Mouse (Mus musculus) lung, embryonic 15.5 days (tissue): ENCODE data around the gene Mboat7. TPM values are rescaled to one million over a fixed set of nuclear protein-coding genes. Genes with fewer than 3 reads are reported as not detected.
A peak's percentile ranks its signal among the peaks of the same experiment; 100 is the strongest.

ENCODE experiments used
- ATAC-seq: fragments of 200-750 bp; cut with Nextera tagmentation; 2 replicates; pipeline ENCODE4 v1.8.0; 2017; ENCODE audit warnings: moderate number of reproducible peaks, borderline replicate concordance; ENCODE audit not compliant: low FRiP score, low TSS enrichment; ENCODE audit errors: extremely low read depth
- H3K27ac ChIP-seq: fragments of 300-500 bp; sonication (generic); 2 replicates; pipeline ENCODE4 v1.5.1; 2015; ENCODE audit warnings: moderate library complexity, mild to moderate bottlenecking, inconsistent platforms
- H3K27me3 ChIP-seq: fragments of 300-500 bp; sonication (generic); 2 replicates; pipeline ENCODE4 v1.6.1; 2015; ENCODE audit warnings: inconsistent platforms
- H3K36me3 ChIP-seq: fragments of 300-500 bp; sonication (generic); 2 replicates; pipeline ENCODE4 v1.6.1; 2015; ENCODE audit warnings: inconsistent platforms
- H3K4me1 ChIP-seq: fragments of 300-500 bp; sonication (generic); 2 replicates; pipeline ENCODE4 v1.6.1; 2015; ENCODE audit warnings: inconsistent platforms
- H3K4me2 ChIP-seq: fragments of 300-500 bp; sonication (generic); 2 replicates; pipeline ENCODE4 v1.6.1; 2015; ENCODE audit warnings: inconsistent platforms, mild to moderate bottlenecking, moderate library complexity
- H3K4me3 ChIP-seq: fragments of 300-500 bp; sonication (generic); 2 replicates; pipeline ENCODE4 v1.5.1; 2015; ENCODE audit warnings: mild to moderate bottlenecking, inconsistent platforms
- H3K9ac ChIP-seq: fragments of 300-500 bp; sonication (generic); 2 replicates; pipeline ENCODE4 v1.6.1; 2015; ENCODE audit warnings: inconsistent platforms
- H3K9me3 ChIP-seq: fragments of 300-500 bp; sonication (generic); 2 replicates; pipeline ENCODE4 v1.6.1; 2016; ENCODE audit warnings: inconsistent platforms
- WGBS: fragments of 180-500 bp; shearing (Covaris S2); methylation state at CpG from one replicate; pipeline ENCODE4 v1.1.7; 2015; 5-methylcytosine and 5-hydroxymethylcytosine counted together
- polyA plus RNA-seq: library from polyadenylated mRNA; unstranded; fragments of >200 nt; fragmentation: Nextera tagmentation; extraction: Ambion mirVana; gene quantifications from 2 replicates; pipeline ENCODE4 v1.2.1, GENCODE M21; 2015

Mboat7 gene
- polyA plus RNA-seq, 1 experiment from 2014 or later: 51.4 TPM

DNA sequence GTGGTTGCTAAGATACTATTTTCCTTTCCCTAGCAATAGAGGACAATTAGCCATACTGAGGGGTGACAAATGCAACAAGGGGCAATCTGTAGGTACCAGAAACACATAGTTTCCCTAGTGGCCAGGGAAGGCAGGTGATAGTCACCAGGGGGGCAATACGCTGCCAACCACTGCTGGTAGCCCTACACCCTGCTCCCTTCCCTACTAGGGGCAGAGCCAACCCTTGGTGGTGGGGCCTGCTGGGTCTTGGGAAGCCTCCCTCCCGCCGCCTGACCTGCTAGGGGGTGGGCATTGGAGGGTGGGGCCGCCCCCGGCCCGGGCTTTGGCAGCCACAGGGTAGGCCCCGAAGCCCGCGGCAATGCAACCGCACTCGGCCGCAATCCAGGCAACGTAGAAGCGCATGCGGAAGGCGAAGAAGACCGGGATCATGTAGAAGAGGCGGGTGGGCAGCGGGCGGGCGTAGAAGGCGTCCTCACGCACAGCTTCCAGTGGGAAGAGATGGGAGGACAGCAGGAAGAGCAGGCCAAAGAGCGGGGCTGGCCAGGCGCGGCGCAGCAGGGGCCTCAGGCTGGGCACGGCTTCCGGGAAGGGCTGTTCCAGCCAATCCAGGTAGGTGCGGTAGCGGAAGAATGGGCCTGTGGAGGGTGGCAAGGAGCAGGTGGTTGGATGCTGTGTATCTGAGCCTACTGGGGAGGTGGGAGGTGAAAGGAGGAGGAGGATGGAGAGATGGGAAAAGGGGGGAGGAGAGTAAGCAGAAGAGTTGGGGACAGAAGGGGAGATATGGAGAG, 7.7 kb downstream of the Mboat7 start:
- H3K27ac ChIP-seq: no peak overlapping the region
- no peak overlapping the region for H3K9ac ChIP-seq
- H3K4me1 ChIP-seq: no peaks in the 10 kb centered on the region
- H3K4me2 ChIP-seq: no peak overlapping the region
- H3K36me3 ChIP-seq: peaks cover 25% of the 10 kb centered on the region
- no peaks in the 10 kb centered on the region for H3K9me3 ChIP-seq
- WGBS: 80% methylated on average over 31 of the region's 31 CpGs
- no peak for ATAC-seq
- no peak overlapping the region for H3K4me3 ChIP-seq
- no peaks in the 10 kb centered on the region for H3K27me3 ChIP-seq

DNA sequence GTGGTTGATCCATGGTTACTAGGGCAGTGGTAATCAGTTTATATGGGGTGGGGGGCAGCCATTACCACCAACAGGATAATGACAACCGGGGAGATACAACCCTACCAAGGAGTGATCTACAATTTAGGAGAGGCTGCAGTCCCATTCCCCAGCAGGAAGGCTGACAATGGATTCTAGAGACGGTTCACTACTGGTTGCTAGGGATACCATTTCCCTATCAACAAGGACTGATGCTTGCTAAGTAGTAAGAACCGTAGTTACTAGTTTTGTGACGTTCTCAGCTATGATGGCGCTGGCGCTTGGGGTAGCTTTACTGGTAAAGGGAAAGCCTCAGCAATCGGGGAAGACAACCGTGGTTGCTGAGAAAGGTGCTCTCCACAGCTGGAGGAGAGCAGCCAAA, 8.6 kb downstream of the Mboat7 start:
- Histone ChIP-seq H3K27ac (no peak overlapping the region), H3K36me3 (peaks cover 28% of the 10 kb centered on the region), H3K27me3 (no peaks in the 10 kb centered on the region), H3K4me3 (no peak overlapping the region), H3K4me2 (no peak overlapping the region), H3K4me1 (no peaks in the 10 kb centered on the region), H3K9ac (no peak overlapping the region), H3K9me3 (no peaks in the 10 kb centered on the region)
- WGBS: 87% methylated on average over 8 of the region's 8 CpGs
- ATAC-seq: no peak

DNA sequence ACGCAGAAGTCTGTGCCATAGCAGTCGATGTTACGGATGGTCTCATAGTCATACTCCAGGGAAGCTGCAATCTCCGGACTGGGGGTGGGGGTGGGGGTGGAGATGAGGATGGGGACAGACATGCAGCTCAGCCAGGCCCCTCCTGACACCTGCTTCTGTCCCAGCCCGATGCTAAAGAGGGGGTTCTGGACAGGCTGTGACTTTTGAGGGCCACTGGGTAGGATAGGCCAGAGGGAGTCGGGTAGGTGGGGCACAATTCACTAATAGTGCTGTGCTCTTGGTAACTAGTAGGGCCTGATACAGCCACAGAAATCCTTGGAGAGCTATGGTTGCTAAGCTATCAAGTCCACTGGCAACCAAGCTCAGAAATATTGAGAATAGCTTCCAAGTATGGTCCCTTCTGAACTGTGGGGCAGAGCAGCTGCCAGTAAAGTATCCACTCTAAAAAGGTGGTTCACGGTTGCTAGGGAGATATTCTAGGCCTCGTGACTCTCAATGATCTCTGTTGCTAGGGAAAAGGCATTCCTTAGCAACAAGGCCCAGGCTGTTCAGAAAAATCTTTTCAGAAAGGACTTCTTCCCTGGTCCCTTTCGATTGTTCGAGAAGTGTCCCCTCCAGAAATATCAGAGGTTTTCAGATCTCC, 9.3 kb downstream of the Mboat7 start:
- no peaks in the 10 kb centered on the region for H3K4me1 ChIP-seq
- H3K27ac ChIP-seq: no peak overlapping the region
- H3K9me3 ChIP-seq: no peaks in the 10 kb centered on the region
- no peaks in the 10 kb centered on the region for H3K27me3 ChIP-seq
- no peak overlapping the region for H3K4me2 ChIP-seq
- 72% methylated on average over 10 of the region's 10 CpGs for WGBS
- H3K36me3 ChIP-seq: peaks cover 28% of the 10 kb centered on the region
- H3K9ac ChIP-seq: no peak overlapping the region
- no peak for ATAC-seq
- no peak overlapping the region for H3K4me3 ChIP-seq

DNA sequence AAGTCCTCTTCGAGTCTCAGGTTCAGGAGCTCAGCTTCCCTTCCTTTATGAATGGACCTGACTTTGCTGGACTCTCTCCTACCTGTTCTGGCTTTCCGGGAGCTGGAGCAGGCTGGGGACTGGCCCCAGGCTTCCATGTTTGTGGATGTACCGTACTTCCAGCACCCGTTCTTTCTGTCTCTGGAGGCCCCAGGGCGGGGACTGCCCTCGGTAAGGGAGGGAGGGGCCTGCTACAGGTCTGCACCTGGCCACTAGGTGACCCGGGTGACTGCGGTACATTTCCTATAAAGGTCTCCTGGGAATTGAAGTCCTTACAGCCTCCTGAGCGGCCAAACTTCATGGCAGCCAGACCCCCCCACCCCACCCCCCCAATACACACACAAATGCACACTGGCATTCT, 16.0 kb downstream of the Mboat7 start, which contains the start of gene Tmc4:
Gene Tmc4 (minus strand): TSS at position 212 of the 400 bp plus-strand sequence.
- Histone ChIP-seq H3K4me2 (peak within 1 kb of the TSS; percentile 43), H3K9ac (peak within 1 kb of the TSS; percentile 16; the same call in 1 of the 2 replicates), H3K4me3 (peak within 1 kb of the TSS; percentile 30), H3K27me3 (no peaks in the 10 kb centered on the region), H3K4me1 (no peaks in the 10 kb centered on the region), H3K36me3 (0 out of 2 replicates have a peak, but pooled peaks cover 3% of the 10 kb centered on the region), H3K27ac (no peak within 1 kb of the TSS), H3K9me3 (no peaks in the 10 kb centered on the region)
- ATAC-seq: peak; percentile 48; the same call in 1 of the 2 replicates
- WGBS: 39% methylated on average over 9 of the region's 9 CpGs

DNA sequence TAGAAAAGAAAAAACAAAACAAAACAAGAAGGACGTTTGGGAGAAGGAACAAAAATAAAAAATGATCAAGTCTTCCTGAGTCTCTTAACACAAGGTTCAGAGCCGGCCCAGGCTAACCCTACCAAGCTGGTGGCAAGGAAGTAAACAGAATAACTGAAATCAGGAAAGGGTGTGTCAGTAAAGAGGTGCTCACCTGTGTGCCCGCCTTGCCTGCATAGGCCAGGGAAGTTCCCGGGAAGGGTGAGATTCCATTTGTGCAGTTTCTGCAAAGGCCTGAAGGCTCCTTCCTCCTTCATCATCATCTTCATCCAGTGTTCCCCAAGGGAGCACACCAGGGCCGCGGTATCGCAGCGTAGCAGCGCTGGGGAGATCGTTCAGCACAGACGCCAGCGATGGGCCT, 17.0 kb downstream of the Mboat7 start:
- Histone ChIP-seq H3K36me3 (0 out of 2 replicates have a peak, but pooled peaks cover 3% of the 10 kb centered on the region), H3K4me2 (peak overlapping the region; percentile 43), H3K27ac (no peak overlapping the region), H3K4me1 (no peaks in the 10 kb centered on the region), H3K4me3 (peak overlapping the region; percentile 30), H3K9me3 (no peaks in the 10 kb centered on the region), H3K27me3 (no peaks in the 10 kb centered on the region), H3K9ac (0 out of 2 replicates have a peak overlapping the region, but pooled peaks have one; percentile 16)
- no peak for ATAC-seq
- WGBS: 85% methylated on average over 12 of the region's 12 CpGs

DNA sequence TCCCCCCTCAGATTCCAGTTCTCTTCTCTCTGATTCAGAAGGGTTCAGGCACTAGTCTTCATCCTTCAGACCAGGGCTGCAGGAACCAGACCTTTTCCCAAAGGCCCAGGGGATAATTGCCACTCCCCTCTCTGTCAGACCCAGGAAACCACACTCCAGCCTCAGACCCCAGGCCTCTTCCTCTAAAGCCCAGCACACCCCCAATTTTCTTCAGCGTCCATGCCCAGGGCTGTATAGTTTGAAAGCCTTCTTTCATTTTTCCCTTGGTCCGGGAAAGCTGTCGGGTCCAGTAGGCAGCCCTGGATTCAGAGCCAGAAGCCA, 18.1 kb downstream of the Mboat7 start:
- WGBS: 76% methylated on average over 3 of the region's 3 CpGs
- Histone ChIP-seq H3K4me2 (no peak overlapping the region), H3K36me3 (0 out of 2 replicates have a peak, but pooled peaks cover 1% of the 10 kb centered on the region), H3K9me3 (no peaks in the 10 kb centered on the region), H3K4me3 (no peak overlapping the region), H3K9ac (no peak overlapping the region), H3K27me3 (no peaks in the 10 kb centered on the region), H3K4me1 (no peaks in the 10 kb centered on the region), H3K27ac (no peak overlapping the region)
- no peak for ATAC-seq

DNA sequence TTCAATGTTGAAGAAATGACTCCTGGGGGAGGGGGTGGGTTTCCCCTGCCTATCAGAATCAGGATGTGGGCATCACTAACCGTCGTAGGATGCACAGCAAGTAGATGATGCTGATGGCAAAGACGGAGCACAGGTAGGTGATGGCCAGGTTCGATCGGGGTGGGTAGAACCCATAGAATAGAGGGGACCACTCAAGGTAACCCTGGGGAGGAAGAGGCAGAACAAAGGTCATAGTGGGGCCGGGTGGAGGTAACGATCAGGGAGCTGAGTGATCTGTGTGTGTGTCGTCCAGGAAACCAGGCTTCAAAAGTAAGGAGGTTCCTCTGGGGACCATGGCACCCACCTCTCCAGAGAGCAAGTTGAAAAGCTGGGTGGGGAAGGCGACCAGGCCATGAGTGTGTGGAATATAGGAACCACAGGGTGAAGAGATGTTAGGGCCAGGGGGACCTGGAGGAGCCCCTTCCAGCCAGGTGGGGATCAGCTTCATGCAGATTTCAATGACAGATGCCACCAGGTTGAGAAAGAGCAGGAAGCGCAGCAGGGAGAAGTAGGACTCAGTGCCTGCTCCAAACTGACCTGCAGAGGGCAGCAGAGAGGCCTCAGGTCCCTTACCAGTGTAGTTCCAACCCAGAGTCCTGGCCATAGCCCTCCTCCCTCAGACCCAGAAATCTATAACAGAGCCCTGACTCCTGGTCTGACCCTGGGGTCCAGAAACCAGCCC, 18.7 kb downstream of the Mboat7 start:
- Histone ChIP-seq H3K4me2 (no peak overlapping the region), H3K4me3 (no peak overlapping the region), H3K4me1 (no peaks in the 10 kb centered on the region), H3K9me3 (no peaks in the 10 kb centered on the region), H3K27ac (no peak overlapping the region), H3K36me3 (no peaks in the 10 kb centered on the region), H3K27me3 (no peaks in the 10 kb centered on the region), H3K9ac (no peak overlapping the region)
- peak; percentile 81 for ATAC-seq
- WGBS: 67% methylated on average over 10 of the region's 10 CpGs

DNA sequence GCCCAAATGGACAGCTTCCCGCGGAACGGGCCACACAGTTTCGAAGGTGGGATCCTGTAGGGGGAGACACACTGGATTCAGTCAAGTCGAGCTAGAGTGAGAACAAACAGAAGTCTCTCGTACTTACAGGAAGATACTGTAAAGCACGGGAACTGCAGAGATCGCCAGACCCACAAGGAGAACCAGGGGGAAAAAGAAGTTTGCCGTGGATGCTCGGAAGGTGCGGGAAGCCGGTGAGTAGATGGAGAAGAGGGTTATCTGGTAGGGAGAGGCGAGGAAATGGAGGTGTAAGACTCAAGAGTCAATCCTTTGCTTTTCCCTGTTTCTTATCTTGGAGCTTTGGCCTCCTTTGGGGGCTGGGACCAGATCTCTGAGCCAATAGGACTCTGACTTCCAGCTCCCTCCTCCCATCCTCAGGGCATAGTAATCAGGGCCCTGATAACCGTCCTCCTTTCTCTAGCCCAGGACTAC, 26.4 kb downstream of the Mboat7 start:
- Histone ChIP-seq H3K4me2 (peak overlapping the region; percentile 30), H3K4me3 (0 out of 2 replicates have a peak overlapping the region, but pooled peaks have one; percentile 16), H3K27ac (peak overlapping the region; percentile 45; the same call in 1 of the 2 replicates), H3K4me1 (peaks cover 35% of the 10 kb centered on the region), H3K27me3 (no peaks in the 10 kb centered on the region), H3K36me3 (peaks cover 13% of the 10 kb centered on the region), H3K9me3 (no peaks in the 10 kb centered on the region), H3K9ac (peak overlapping the region; percentile 27; the same call in 1 of the 2 replicates)
- no peak for ATAC-seq
- WGBS: 13% methylated on average over 14 of the region's 14 CpGs

DNA sequence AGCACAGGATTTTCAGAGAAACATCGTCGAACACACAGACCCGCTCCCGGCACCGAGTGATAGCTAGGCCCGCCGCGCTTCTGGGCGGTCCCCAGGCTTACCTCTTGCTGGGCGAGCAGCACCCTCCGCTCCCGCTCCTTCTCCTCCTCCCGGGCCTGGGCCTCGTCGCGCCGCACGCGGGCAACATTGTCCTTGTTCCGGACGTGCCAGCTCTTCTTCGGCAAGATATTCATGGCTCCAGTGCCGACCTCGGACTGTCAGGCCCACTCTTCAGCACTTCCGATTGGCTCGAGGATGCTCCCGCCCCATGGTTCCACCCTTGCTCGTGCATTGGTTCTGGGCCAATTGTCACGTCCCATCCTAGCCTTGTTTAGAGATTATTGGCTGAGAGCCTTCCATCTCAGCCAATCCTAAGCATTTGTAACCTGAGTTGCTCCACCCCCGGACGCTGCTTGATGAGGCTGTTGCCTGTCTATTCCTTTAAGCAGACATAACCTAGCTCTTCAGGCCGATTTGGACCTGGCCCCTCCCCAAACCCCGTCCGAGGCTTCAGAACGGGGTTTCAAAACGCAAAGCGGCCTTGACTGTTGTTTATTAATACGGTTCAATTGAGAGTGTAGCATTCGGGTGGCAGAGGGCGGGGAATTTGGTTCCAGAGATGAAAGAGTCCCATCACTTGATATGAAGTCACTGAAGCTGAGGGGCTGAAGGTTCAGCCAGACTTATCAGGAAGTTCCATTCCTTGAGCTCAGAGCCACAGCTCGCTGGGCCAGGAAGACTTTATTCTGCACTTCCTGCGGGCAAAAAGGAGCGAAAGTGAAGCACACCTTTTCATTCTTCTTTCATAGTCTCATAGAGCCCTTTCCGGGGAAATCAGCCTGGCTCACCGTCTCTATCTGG, 27.9 kb downstream of the Mboat7 start, which contains the start of gene Leng1:
Gene Leng1 (minus strand): TSS at position 626 of the 900 bp plus-strand sequence.
- H3K36me3 ChIP-seq: peaks cover 27% of the 10 kb centered on the region
- H3K4me3 ChIP-seq: peak within 1 kb of the TSS; percentile 55
- H3K27ac ChIP-seq: peak within 1 kb of the TSS; percentile 91
- 2% methylated on average over 45 of the region's 45 CpGs for WGBS
- H3K9me3 ChIP-seq: no peaks in the 10 kb centered on the region
- peaks cover 35% of the 10 kb centered on the region for H3K4me1 ChIP-seq
- no peaks in the 10 kb centered on the region for H3K27me3 ChIP-seq
- ATAC-seq: peak; percentile 98
- H3K9ac ChIP-seq: peak within 1 kb of the TSS; percentile 65
- peak within 1 kb of the TSS; percentile 69 for H3K4me2 ChIP-seq

DNA sequence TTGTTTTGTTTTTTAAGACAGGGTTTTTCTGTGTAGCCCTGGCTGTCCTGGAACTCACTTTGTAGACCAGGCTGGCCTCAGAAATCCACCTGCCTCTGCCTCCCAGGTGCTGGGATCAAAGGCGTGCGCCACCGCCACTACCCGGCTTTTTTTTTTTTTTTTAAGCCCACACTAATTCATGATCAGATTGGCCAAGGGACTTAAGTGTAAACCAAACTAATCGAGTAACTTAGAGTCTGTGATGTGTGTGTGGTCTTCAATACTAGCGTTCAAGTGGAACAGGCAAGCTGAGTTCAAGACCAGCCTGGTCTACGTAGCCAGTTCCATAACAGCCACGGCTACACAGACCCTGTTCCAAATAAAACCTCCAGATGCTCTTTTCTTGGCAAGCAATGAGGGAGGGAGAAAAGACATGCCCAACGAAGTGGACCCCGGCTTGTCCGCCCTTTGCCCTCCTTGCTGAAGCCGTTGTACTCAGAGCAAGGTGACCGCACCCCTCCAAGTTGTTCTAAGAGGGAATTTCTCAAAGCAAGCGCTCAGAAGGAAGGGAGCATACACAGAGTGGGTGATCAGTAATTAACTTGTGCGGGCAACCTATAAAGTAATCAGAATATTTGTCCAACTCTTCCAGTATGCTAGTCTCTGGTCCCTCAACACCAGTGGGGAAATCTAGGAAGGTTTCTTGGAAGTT, 28.7 kb downstream of the Mboat7 start:
- H3K4me2 ChIP-seq: peak overlapping the region; percentile 69
- 26% methylated on average over 15 of the region's 15 CpGs for WGBS
- H3K4me3 ChIP-seq: peak overlapping the region; percentile 55
- peaks cover 35% of the 10 kb centered on the region for H3K36me3 ChIP-seq
- H3K4me1 ChIP-seq: peaks cover 35% of the 10 kb centered on the region
- H3K9me3 ChIP-seq: no peaks in the 10 kb centered on the region
- H3K9ac ChIP-seq: peak overlapping the region; percentile 65
- peak overlapping the region; percentile 72 for H3K27ac ChIP-seq
- peak; percentile 12; the same call in 1 of the 2 replicates for ATAC-seq
- no peaks in the 10 kb centered on the region for H3K27me3 ChIP-seq
